Mouse (Mus musculus) spleen, postnatal 36 days (tissue): ENCODE measurements around the gene Sh3rf1.

Source experiments
- DNase-seq, 2 experiments: peaks; one replicate each; pipeline ENCODE4 v3.0.0; 2022; ENCODE audit warnings: low spot score in 2 of 2, mixed read lengths in 1 of 2

Sh3rf1 gene

GRCm38 (mm10) chr8:61223283-61223682 is 389 bp upstream of the Sh3rf1 start:
- no peak for DNase-seq

- DNase-seq = peak; percentile 37 to 39
These were observed 864 bp downstream of the Sh3rf1 start for GRCm38 (mm10) chr8:61224380-61225092.

DNA sequence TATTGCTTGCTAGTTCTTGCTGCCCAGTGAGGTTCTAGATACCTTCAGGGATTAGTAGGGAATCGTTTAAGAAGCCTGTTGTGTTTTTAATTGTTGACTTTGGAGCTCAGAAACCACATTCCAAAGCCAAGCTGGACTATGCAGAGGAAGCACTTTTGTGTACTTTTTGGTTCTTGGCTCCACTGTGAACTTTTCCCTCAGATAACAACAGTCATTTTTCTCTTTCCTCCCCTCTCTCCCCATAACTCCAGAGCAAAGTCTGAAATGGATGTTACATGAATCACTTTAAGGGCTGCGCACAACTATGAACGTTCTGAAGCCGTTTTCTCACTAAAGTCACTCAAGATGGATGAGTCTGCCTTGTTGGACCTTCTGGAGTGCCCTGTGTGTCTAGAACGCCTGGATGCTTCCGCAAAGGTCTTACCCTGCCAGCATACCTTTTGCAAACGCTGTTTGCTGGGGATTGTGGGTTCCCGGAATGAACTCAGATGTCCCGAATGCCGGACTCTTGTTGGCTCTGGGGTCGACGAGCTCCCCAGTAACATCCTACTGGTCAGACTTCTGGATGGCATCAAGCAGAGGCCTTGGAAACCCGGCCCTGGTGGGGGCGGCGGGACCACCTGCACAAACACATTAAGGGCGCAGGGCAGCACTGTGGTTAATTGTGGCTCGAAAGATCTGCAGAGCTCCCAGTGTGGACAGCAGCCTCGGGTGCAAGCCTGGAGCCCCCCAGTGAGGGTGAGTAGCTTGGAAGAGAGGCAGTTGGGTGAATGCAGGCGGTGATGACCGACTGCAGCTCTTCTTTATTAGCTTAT is 2.1 kb downstream of the Sh3rf1 start:
- DNase-seq = no peak

- DNase-seq = no peak
These were observed 3.0 kb downstream of the Sh3rf1 start for GRCm38 (mm10) chr8:61226632-61227031.

- no peak for DNase-seq
These were observed 5.0 kb downstream of the Sh3rf1 start for GRCm38 (mm10) chr8:61228678-61229077.

GRCm38 (mm10) chr8:61229511-61230195 is 6.0 kb downstream of the Sh3rf1 start:
- DNase-seq = no peak

GRCm38 (mm10) chr8:61230881-61231755 is 7.4 kb downstream of the Sh3rf1 start:
- DNase-seq = no peak

GRCm38 (mm10) chr8:61235499-61235898 is 11.8 kb downstream of the Sh3rf1 start:
- DNase-seq = no peak

- no peak for DNase-seq
These were observed 13.0 kb downstream of the Sh3rf1 start for GRCm38 (mm10) chr8:61236506-61237268.

GRCm38 (mm10) chr8:61239576-61239975 is 15.9 kb downstream of the Sh3rf1 start:
- DNase-seq = no peak

GRCm38 (mm10) chr8:61241229-61241628 is 17.6 kb downstream of the Sh3rf1 start:
- DNase-seq = no peak

DNA sequence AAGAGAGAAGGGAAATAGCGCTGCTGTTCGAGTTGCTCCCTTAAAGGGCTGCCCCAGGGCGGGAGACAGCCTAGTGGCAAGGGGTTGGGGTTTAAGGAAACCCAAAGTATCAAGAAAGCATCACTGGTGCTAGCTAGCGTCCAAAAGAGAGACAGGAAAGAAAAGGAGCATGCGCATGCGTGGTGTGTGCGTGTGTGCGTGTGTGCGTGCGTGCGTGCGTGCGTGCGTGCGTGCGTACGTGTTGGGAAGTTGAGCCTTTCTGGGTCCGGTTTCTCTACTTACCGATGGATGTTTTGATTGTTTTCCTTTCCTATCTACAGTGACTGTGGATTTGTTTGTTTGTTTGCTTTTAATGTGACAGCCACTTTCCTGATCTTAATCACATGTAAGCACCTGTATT is 19.2 kb downstream of the Sh3rf1 start:
- DNase-seq = no peak

- no peak for DNase-seq
These were observed 19.8 kb downstream of the Sh3rf1 start for GRCm38 (mm10) chr8:61243491-61243890.

DNA sequence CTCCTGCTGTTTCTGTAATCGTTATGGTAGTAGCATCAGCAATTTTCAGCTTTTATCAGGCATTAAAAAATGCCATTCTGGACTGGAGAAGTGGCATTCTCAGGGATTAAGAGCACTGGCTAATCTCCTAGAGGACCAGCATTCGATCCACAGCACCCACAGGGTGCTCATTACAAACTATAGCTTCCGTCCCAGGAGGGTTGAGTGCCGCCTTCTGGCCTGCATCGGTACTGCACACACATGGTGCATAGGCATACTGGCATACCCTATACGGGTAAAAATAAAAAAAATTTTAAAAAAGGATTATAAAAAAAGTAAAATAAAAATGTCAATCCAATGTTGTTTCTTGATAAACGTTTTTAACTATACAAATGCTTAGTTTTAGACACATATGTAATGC is 20.5 kb downstream of the Sh3rf1 start:
- DNase-seq = no peak

DNA sequence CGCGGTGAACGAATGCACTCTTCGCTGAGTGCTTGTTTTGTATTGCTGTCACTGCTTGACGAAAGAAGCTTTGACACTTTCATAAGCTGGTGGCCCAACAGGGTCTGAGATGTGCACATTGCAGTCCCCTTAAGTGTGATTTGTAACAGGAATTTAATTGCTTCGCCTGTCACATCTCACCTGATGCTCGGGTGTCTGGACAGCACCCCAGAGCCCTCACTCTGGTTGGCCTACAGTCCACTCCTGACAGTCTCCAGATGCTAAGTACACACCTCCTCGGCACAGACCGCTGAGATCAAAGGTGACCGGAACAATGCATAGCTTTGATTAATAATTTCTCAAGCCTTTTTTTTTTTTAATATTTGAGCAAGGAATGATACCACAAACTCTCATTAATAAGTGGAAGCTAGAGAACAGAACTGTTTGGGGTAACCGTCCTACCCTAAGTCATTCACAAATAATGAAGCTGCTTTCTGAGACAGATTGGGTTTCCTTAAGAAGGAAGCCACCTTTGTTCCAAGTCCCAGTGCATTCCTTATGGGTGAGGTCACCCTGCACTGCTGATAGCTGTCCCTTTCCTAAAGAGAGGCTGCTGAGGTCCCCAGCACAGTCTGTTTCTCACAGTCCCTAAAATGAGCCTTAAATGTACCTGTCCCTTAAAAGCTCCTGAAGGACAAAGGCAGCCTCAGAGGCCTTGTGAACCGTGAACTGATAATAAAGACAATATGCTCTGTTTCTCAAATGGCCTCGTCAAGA is 23.8 kb downstream of the Sh3rf1 start:
- no peak for DNase-seq

- DNase-seq = no peak
These were observed 25.8 kb downstream of the Sh3rf1 start for GRCm38 (mm10) chr8:61249511-61249910.

GRCm38 (mm10) chr8:61254196-61254595 is 30.5 kb downstream of the Sh3rf1 start:
- no peak for DNase-seq

GRCm38 (mm10) chr8:61258828-61259227 is 35.2 kb downstream of the Sh3rf1 start:
- DNase-seq = no peak

DNA sequence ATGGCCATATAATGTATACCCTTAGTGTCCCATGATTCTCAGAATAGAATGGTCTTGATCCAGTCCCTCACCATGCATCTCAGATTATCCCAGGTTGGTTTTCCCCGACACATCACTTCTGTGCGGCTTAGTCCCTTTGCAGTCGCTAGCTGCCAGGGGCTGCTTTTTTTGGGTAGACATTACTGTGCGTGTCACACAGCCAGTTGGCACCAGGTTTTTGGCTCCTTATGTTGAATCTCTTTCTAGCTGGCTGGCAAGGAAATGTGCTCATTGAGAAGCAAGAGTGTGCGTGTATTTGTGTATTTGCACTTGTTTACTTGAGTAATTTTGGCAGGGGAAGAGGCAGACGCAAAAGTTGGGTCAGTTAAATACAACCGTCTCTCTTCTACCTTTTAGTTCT is 35.9 kb downstream of the Sh3rf1 start:
- DNase-seq = no peak

DNA sequence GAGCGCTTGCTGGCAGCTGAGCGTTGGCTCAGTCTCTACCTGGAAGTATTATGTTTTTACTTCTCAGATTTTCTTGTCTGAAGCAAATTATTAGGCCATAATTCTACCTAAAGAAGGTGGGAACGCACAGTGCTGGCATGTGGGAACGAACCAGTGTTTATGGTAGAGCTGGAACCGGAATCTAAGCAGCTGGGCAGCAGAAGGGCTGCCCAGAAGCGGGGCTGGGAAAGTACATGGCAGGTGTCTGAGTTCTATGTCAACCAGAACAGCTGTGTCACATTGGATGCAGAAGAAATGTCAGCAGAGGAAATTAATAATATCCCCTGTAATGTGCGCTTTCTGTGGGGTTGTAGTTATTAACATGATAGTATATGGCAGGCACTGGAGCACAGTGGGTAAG is 36.9 kb downstream of the Sh3rf1 start:
- no peak for DNase-seq
